Mouse (Mus musculus) kidney, adult 2 months (tissue): ENCODE results near the gene Mcee. TPM values are rescaled to one million over a fixed set of nuclear protein-coding genes. Genes with fewer than 3 reads are reported as not detected.

Experiments used
- DNase-seq: peaks from one replicate; pipeline ENCODE4 v3.0.0; 2021
- H3K27ac ChIP-seq: fragments of 200-500 bp; 2 replicates; pipeline ENCODE4 v1.5.1; 2012; ENCODE audit warnings: low read depth, low read length, control low read depth, inconsistent platforms; ENCODE audit not compliant: insufficient read depth
- H3K27me3 ChIP-seq: fragments of 200-500 bp; replicated peaks from 2 replicates; pipeline ENCODE4 v1.6.1; 2012; ENCODE audit warnings: mild to moderate bottlenecking, moderate library complexity, low read length, inconsistent platforms; ENCODE audit not compliant: control insufficient read depth, insufficient read depth
- H3K36me3 ChIP-seq: fragments of 200-500 bp; 2 replicates; pipeline ENCODE4 v1.6.1; 2012; ENCODE audit warnings: mild to moderate bottlenecking, moderate library complexity, low read length, inconsistent platforms; ENCODE audit not compliant: control insufficient read depth, insufficient read depth
- H3K4me1 ChIP-seq: fragments of 200-500 bp; 2 replicates; pipeline ENCODE4 v1.6.1; 2011; ENCODE audit warnings: low read length; ENCODE audit not compliant: control insufficient read depth, insufficient read depth
- H3K4me3 ChIP-seq: fragments of 200-500 bp; 2 replicates; pipeline ENCODE4 v1.5.1; 2011; ENCODE audit warnings: mild to moderate bottlenecking, low read depth, low read length, control low read depth; ENCODE audit not compliant: insufficient read depth
- CTCF ChIP-seq: fragments of 200-500 bp; conservative IDR thresholded peaks from 2 replicates; pipeline ENCODE4 v1.5.1; 2011; ENCODE audit warnings: low read depth, mild to moderate bottlenecking, control low read depth, low read length, moderate library complexity, mixed read lengths; ENCODE audit not compliant: insufficient read depth, insufficient read length
- POLR2A ChIP-seq: fragments of 200-500 bp; IDR thresholded peaks from one replicate; pipeline ENCODE4 v1.6.1; 2011; ENCODE audit warnings: low read depth, low read length, control low read depth
- WGBS: fragments of 180-500 bp; shearing (Covaris S2); methylation state at CpG from one replicate; pipeline ENCODE4 v1.1.7; 2018; 5-methylcytosine and 5-hydroxymethylcytosine counted together
- polyA plus RNA-seq: library from polyadenylated mRNA; depleted of rRNA; stranded (reverse); fragments of >200 nt; gene quantifications from 2 replicates; pipeline ENCODE4 v1.2.3, GENCODE M21; 2012; rRNA removed

Mcee gene
- polyA plus RNA-seq, 1 experiment = 106 TPM

GRCm38 (mm10) chr7:64456176-64456575 is 63.8 kb downstream of the Mcee start:
- no peak overlapping the region for H3K27ac ChIP-seq
- no peaks in the 10 kb centered on the region for H3K27me3 ChIP-seq
- H3K36me3 ChIP-seq = no peaks in the 10 kb centered on the region
- H3K4me3 ChIP-seq = no peak overlapping the region
- TF ChIP-seq POLR2A = no peak
- DNase-seq = no peak
- 81% methylated on average over 4 of the region's 4 CpGs for WGBS
- no peaks in the 10 kb centered on the region for H3K4me1 ChIP-seq

GRCm38 (mm10) chr7:64456676-64457075 is 64.3 kb downstream of the Mcee start:
- H3K36me3 ChIP-seq = no peaks in the 10 kb centered on the region
- 65% methylated on average over 3 of the region's 3 CpGs for WGBS
- no peak for DNase-seq
- no peaks in the 10 kb centered on the region for H3K4me1 ChIP-seq
- H3K4me3 ChIP-seq = no peak overlapping the region
- H3K27ac ChIP-seq = no peak overlapping the region
- TF ChIP-seq POLR2A (no peak), CTCF (no peak)
- no peaks in the 10 kb centered on the region for H3K27me3 ChIP-seq

GRCm38 (mm10) chr7:64457811-64458210 is 65.4 kb downstream of the Mcee start:
- Histone ChIP-seq H3K4me1 (no peaks in the 10 kb centered on the region), H3K4me3 (no peak overlapping the region), H3K36me3 (no peaks in the 10 kb centered on the region), H3K27ac (no peak overlapping the region), H3K27me3 (no peaks in the 10 kb centered on the region)
- 85% methylated on average over 2 of the region's 2 CpGs for WGBS
- DNase-seq = no peak
- TF ChIP-seq POLR2A = no peak
- no peak for TF ChIP-seq CTCF

Other genes with a start within 250 kb of the Mcee start
- 0.31 and 0.60 TPM in 2 replicates for gene Trpm1, start 238.8 kb upstream of the Mcee start, polyA plus RNA-seq
- gene Mtmr10, start 105.0 kb upstream of the Mcee start, polyA plus RNA-seq = 9.7 and 10.1 TPM in 2 replicates
- 2.8 and 3.2 TPM in 2 replicates for gene Fan1, start 18.5 kb upstream of the Mcee start, polyA plus RNA-seq
- 0.95 and 1.5 TPM in 2 replicates for gene Mphosph10, start 339 bp upstream of the Mcee start, polyA plus RNA-seq
- gene Apba2, start 109.1 kb downstream of the Mcee start, polyA plus RNA-seq = 0.48 TPM in 2 replicates